Comparison of ENCODE assay signal across 9 mouse cellular contexts in the genomic region with DNA sequence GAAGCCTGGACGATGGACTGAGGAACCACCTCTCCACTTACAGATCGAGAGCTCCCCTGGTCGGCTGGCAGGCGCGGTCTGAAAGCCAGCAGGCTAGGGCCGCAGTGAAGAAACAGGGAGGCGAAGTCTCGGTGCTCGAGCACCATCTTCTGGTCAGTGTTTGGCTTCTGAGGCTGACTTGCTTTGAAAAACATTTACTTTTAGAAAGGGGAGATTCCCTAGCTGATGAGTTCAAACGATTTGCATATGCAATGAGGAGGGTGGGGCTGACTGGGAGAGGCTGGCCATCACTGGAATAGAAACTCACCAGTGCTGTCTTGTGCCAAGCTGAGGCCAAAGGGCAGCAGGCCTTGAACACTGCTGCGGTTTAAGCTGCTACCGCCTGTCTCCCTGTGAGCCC. TPM values are rescaled to one million over a fixed set of nuclear protein-coding genes. Genes with fewer than 3 reads are reported as not detected.
A peak's percentile ranks its signal among the peaks of the same experiment; 100 is the strongest.
DNase-seq lines count a peak whose midpoint lies in the region; ATAC-seq lines count a peak whose summit lies in the region.
"Had no signal": no experiment of that assay in that cellular context is flagged by ENCODE, and none has a peak within 500 bp of the region (broad histone marks: within the 10 kb centered on the region; RNA-seq: fewer than 3 reads in every experiment).

No protein-coding gene starts in this region.

- 3% methylated on average over 12 of the region's 12 CpGs for WGBS in hindbrain, embryonic 12.5 days

- peak overlapping the region; percentile 33 for H3K4me3 ChIP-seq in megakaryocyte, embryonic 14.5 days (replicated peaks)
- no peak overlapping the region for H3K4me3 ChIP-seq in hindbrain, embryonic 12.5 days
- H3K4me3 ChIP-seq: limb, embryonic 12.5 days had no signal

- H3K27me3 ChIP-seq in megakaryocyte, embryonic 14.5 days (replicated peaks), result peaks cover 21% of the 10 kb centered on the region
- H3K27me3 ChIP-seq in hindbrain, embryonic 12.5 days, result peaks cover 24% of the 10 kb centered on the region

- no peak for ATAC-seq in megakaryocyte, adult 5-6 weeks (ENCODE audit: poor library complexity, severe bottlenecking)
- ATAC-seq in common myeloid progenitor, adult 5-6 weeks (replicated peaks; ENCODE audit: low read depth, poor library complexity, severe bottlenecking), result 0 out of 2 replicates have a peak, but pooled peaks have one; percentile 27
- peak; percentile 75 for ATAC-seq in hindbrain, embryonic 12.5 days (ENCODE audit: low FRiP score)

- no peak overlapping the region for H3K4me2 ChIP-seq in hindbrain, embryonic 12.5 days (replicated peaks)
- H3K4me2 ChIP-seq: limb, embryonic 12.5 days had no signal

- H3K9me3 ChIP-seq in megakaryocyte, embryonic 14.5 days, result no peaks in the 10 kb centered on the region
- no peaks in the 10 kb centered on the region for H3K9me3 ChIP-seq in hindbrain, embryonic 12.5 days (replicated peaks)
- H3K9me3 ChIP-seq: limb, embryonic 12.5 days had no signal

- peak; percentile 17 for DNase-seq in layer of hippocampus, adult 9-11 months
- peak; percentile 52 to 60 for DNase-seq in lung, postnatal 4 days
- DNase-seq in right cerebral cortex, postnatal 10 days (ENCODE audit: low spot score in 2 of 2), result peak; percentile 73 to 82
- DNase-seq in thymus, postnatal 10 days (ENCODE audit: low spot score in 2 of 2), result no peak

- peaks cover 61% of the 10 kb centered on the region for H3K36me3 ChIP-seq in megakaryocyte, embryonic 14.5 days (replicated peaks; ENCODE audit: low read length)
- peaks cover 9% of the 10 kb centered on the region; the same call in 1 of the 2 replicates for H3K36me3 ChIP-seq in hindbrain, embryonic 12.5 days

- H3K9ac ChIP-seq in hindbrain, embryonic 12.5 days, result no peak overlapping the region
- H3K9ac ChIP-seq: limb, embryonic 12.5 days had no signal

- H3K4me1 ChIP-seq in megakaryocyte, embryonic 14.5 days, result peaks cover 10% of the 10 kb centered on the region
- H3K4me1 ChIP-seq in hindbrain, embryonic 12.5 days, result peaks cover 16% of the 10 kb centered on the region

- no peak overlapping the region for H3K27ac ChIP-seq in hindbrain, embryonic 12.5 days
- H3K27ac ChIP-seq: limb, embryonic 12.5 days had no signal

RNA-seq across cellular contexts. Expression of a gene that starts 24.7 kb away (rescaled TPM):
- 0.35 and 0.48 TPM in 2 replicates for polyA plus RNA-seq in megakaryocyte, embryonic 14.5 days (2012; ENCODE audit: insufficient read depth, low replicate concordance)
- 0.09 TPM in 1 of 2 replicates, not detected in the other for total RNA-seq in megakaryocyte, adult 5-6 weeks (2015)
- total RNA-seq in megakaryocyte, adult 5-6 weeks (2017), result 0.16 TPM in 1 of 2 replicates, not detected in the other
- total RNA-seq in common myeloid progenitor, adult 5-6 weeks (2017), result not detected in 2 replicates
- polyA plus RNA-seq in hindbrain, embryonic 12.5 days (2016; fragmentation: Nextera tagmentation; extraction: Ambion mirVana), result 2.2 and 2.8 TPM in 2 replicates

Comparison
In these comparisons a context has a peak if more than half of its experiments do, and no peak if none do; other contexts are left out.
1. DNase-seq: peak in layer of hippocampus, adult 9-11 months (single experiment), lung, postnatal 4 days (2 of 2) and right cerebral cortex, postnatal 10 days (2 of 2); none in thymus, postnatal 10 days (0 of 2).